Mouse (Mus musculus) spleen, adult 2 months (tissue): ENCODE data around the gene Vsig10. TPM values are rescaled to one million over a fixed set of nuclear protein-coding genes. Genes with fewer than 3 reads are reported as not detected.
"Not testable (repeated sequence)": the region's sequence is repeated elsewhere in the genome, so short reads cannot be mapped to it uniquely, and the experiment has no call there.

Experiments used
- DNase-seq, 2 experiments: peaks; one replicate each; pipeline versions ENCODE4 v3.0.0 to v3.0.0-alpha.2; 2012 to 2021; ENCODE audit warnings: low spot score in 2 of 2, low read depth in 1 of 2
- H3K27ac ChIP-seq: fragments of 200-500 bp; 2 replicates; pipeline ENCODE4 v1.5.1; 2012; ENCODE audit warnings: low read length, inconsistent platforms; ENCODE audit not compliant: insufficient read depth
- H3K27me3 ChIP-seq: fragments of 200-500 bp; 2 replicates; pipeline ENCODE4 v1.6.1; 2012; ENCODE audit warnings: mild to moderate bottlenecking, moderate library complexity, low read length, inconsistent platforms; ENCODE audit not compliant: control insufficient read depth, insufficient read depth
- H3K36me3 ChIP-seq: fragments of 200-500 bp; 2 replicates; pipeline ENCODE4 v1.6.1; 2012; ENCODE audit warnings: mild to moderate bottlenecking, low read length, inconsistent platforms; ENCODE audit not compliant: control insufficient read depth, insufficient read depth
- H3K4me1 ChIP-seq: fragments of 200-500 bp; 2 replicates; pipeline ENCODE4 v1.6.1; 2011; ENCODE audit warnings: inconsistent platforms; ENCODE audit not compliant: control insufficient read depth, insufficient read depth, insufficient read length
- H3K4me3 ChIP-seq: fragments of 200-500 bp; 2 replicates; pipeline ENCODE4 v1.5.1; 2011; ENCODE audit warnings: mild to moderate bottlenecking, inconsistent platforms; ENCODE audit not compliant: insufficient read depth, insufficient read length; ENCODE audit errors: extremely low read depth
- CTCF ChIP-seq: fragments of 200-500 bp; IDR thresholded peaks from 2 replicates; pipeline ENCODE4 v1.5.1; 2011; ENCODE audit warnings: mild to moderate bottlenecking, inconsistent platforms; ENCODE audit not compliant: insufficient read depth, insufficient read length, insufficient replicate concordance; ENCODE audit errors: extremely low read depth
- POLR2A ChIP-seq: fragments of 200-500 bp; IDR thresholded peaks from 2 replicates; pipeline ENCODE4 v1.6.1; 2011; ENCODE audit warnings: low read depth, low read length, inconsistent platforms
- WGBS: fragments of 180-500 bp; shearing (Covaris S2); methylation state at CpG from one replicate; pipeline ENCODE4 v1.1.7; 2018; 5-methylcytosine and 5-hydroxymethylcytosine counted together
- polyA plus RNA-seq: library from polyadenylated mRNA; depleted of rRNA; stranded (reverse); fragments of >200 nt; gene quantifications from 2 replicates; pipeline ENCODE4 v1.2.3, GENCODE M21; 2012

Gene Vsig10
- polyA plus RNA-seq, 1 experiment: 11.0 TPM

DNA sequence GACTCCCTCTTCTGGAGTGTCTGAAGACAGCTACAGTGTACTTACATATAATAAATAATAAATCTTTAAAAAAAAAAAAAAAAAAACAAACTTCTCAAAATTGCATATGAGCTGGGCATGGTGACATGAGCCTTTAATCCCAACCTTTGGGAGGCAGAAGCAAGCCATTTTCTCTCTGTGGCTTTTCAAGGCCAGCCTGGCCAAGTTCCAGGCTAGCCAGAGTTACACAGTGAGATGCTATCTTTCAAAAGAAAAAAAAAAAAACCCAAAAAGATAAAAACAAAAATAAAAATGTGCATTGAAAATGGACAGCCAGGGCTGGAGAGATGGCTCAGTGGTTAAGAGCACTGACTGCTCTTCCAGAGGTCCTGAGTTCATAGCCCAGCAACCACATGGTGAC is 29.2 kb upstream of the Vsig10 start:
- Histone ChIP-seq H3K27ac (no peak overlapping the region), H3K4me3 (no peak overlapping the region), H3K4me1 (peaks cover 6% of the 10 kb centered on the region), H3K27me3 (no peaks in the 10 kb centered on the region), H3K36me3 (peaks cover 1% of the 10 kb centered on the region; the same call in 1 of the 2 replicates)
- TF ChIP-seq POLR2A (no peak), CTCF (no peak)
- no peak for DNase-seq

- no peak overlapping the region for H3K4me3 ChIP-seq
- no peak for DNase-seq
- H3K36me3 ChIP-seq: no peaks in the 10 kb centered on the region
- H3K27me3 ChIP-seq: no peaks in the 10 kb centered on the region
- H3K27ac ChIP-seq: no peak overlapping the region
- 94% methylated on average over 2 of the region's 2 CpGs for WGBS
- TF ChIP-seq CTCF (no peak), POLR2A (no peak)
- H3K4me1 ChIP-seq: peaks cover 6% of the 10 kb centered on the region
Observed at GRCm38 (mm10) chr5:117290081-117290480, 28.8 kb upstream of the Vsig10 start.

- Histone ChIP-seq H3K27ac (no peak overlapping the region), H3K36me3 (no peaks in the 10 kb centered on the region), H3K4me3 (no peak overlapping the region), H3K4me1 (peaks cover 6% of the 10 kb centered on the region), H3K27me3 (no peaks in the 10 kb centered on the region)
- no peak for TF ChIP-seq POLR2A
- WGBS: 86% methylated on average over 3 of the region's 3 CpGs
- no peak for DNase-seq
Observed at GRCm38 (mm10) chr5:117291312-117291711, 27.6 kb upstream of the Vsig10 start.

DNA sequence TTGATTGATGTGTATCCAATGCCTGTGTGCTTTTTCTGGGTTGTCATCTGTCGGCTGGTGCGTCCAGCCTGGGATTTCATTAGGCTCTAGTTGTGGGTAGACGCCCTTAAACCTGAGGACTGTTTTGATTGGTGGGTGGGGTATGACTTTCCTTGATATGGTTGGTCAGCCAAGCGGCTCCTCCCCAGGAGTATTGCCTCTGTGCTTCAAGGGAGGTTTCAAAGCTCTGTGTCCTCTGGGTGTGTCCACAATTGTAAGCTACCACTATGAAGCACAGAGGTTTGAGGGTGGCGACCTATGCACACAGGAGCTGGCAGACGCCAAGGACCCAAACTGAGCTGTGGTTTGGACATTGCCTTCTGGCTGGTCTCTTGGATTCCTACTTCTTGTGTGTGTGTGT is 26.3 kb upstream of the Vsig10 start:
- WGBS: 69% methylated on average over 6 of the region's 6 CpGs
- H3K27me3 ChIP-seq: no peaks in the 10 kb centered on the region
- peaks cover 4% of the 10 kb centered on the region; the same call in 1 of the 2 replicates for H3K4me1 ChIP-seq
- H3K27ac ChIP-seq: no peak overlapping the region
- DNase-seq: no peak
- no peak overlapping the region for H3K4me3 ChIP-seq
- TF ChIP-seq POLR2A: no peak
- TF ChIP-seq CTCF: no peak
- H3K36me3 ChIP-seq: no peaks in the 10 kb centered on the region

DNA sequence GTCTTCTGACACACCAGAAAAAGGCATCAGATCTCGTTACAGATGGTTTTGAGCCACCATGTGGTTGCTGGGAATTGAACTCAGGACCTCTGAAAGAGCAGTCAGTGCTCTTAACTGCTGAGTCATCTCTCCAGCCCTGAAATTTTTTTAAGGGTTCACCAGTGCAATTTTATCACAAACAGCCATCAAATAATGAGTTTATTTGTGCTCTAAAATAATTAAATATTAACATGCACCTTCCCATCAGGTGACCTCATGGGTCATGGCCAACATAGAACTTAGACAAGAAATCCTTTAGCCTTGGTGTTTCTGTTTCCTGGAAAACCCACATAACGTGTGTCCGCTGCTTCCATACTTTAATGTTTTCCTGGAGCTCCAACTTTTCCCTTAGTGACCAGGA is 25.1 kb upstream of the Vsig10 start:
- not testable (repeated sequence) for DNase-seq, H3K27me3 ChIP-seq, H3K4me3 ChIP-seq, H3K36me3 ChIP-seq, H3K4me1 ChIP-seq, H3K27ac ChIP-seq
- 86% methylated on average over 3 of the region's 3 CpGs for WGBS

DNA sequence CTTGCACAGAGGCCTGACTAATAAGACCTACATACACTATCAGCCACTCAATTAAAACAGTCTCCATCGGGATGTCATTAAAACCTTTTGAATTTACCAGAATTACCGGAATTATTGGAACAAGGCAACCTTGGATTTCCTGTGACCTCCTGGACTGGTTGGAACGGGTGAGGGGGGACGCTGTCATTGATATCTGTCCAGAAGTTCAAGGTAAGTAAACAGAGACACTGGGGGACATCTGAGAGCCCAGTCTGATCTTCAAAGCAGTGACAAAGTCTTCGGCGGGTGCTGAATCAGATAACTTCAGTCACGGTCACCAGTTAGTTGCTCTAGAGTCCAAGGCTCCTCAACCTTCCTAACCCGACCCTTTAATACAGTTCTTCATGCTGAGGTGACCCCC is 23.9 kb upstream of the Vsig10 start:
- Histone ChIP-seq H3K4me3 (no peak overlapping the region), H3K27me3 (no peaks in the 10 kb centered on the region), H3K4me1 (no peaks in the 10 kb centered on the region), H3K36me3 (no peaks in the 10 kb centered on the region), H3K27ac (no peak overlapping the region)
- 89% methylated on average over 8 of the region's 8 CpGs for WGBS
- TF ChIP-seq POLR2A (no peak), CTCF (no peak)
- DNase-seq: no peak

DNA sequence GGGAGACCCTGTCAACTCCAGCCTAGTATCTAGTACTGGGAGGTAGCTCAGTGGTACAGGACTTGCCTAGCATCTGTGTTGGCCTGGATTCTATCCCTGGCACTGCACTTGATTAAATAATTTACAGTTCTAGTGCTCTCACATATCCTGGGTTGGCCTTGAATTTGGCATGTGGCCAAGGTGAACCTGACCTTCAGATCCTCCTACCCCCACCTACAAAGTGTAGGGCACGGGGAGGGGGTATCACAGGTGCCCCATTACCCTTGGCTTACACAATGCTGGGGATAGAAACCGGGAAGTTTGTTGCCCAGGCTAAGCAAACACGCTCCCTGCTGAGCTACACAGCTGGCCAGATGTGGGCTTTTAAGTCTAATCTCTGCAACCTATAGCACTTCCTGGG is 16.0 kb upstream of the Vsig10 start:
- H3K27ac ChIP-seq: no peak overlapping the region
- no peak for TF ChIP-seq POLR2A
- WGBS: 87% methylated on average over 3 of the region's 3 CpGs

More for the DNA sequence above, 16.0 kb upstream of the Vsig10 start:
- Histone ChIP-seq H3K27me3 (0 out of 2 replicates have a peak, but pooled peaks cover 1% of the 10 kb centered on the region), H3K36me3 (no peaks in the 10 kb centered on the region), H3K4me1 (0 out of 2 replicates have a peak, but pooled peaks cover 2% of the 10 kb centered on the region), H3K4me3 (no peak overlapping the region)
- no peak for DNase-seq
